Mouse (Mus musculus) heart, embryonic 14.5 days (tissue): Measurements from ENCODE around the gene Pcca. TPM values are rescaled to one million over a fixed set of nuclear protein-coding genes. Genes with fewer than 3 reads are reported as not detected.

Experiments
- ATAC-seq: fragments of 200-750 bp; cut with Nextera tagmentation; 2 replicates; pipeline ENCODE4 v1.8.0; 2017; ENCODE audit warnings: low read depth, moderate TSS enrichment; ENCODE audit not compliant: insufficient number of reproducible peaks, insufficient read depth, low FRiP score
- H3K27ac ChIP-seq, 2 experiments: fragments of 200-500 bp in 1 of 2; fragments of 300-500 bp in 1 of 2; sonication (generic) in 1 of 2; replicated peaks in 1 of 2; 2 replicates each; pipeline ENCODE4 v1.5.1; 2012 to 2014; ENCODE audit warnings: low read depth in 2 of 2, low read length in 2 of 2, control low read depth in 1 of 2, mild to moderate bottlenecking in 1 of 2, mixed read lengths in 1 of 2; ENCODE audit not compliant: control insufficient read depth in 1 of 2, insufficient read depth in 1 of 2
- H3K27me3 ChIP-seq: fragments of 300-500 bp; sonication (generic); 2 replicates; pipeline ENCODE4 v1.6.1; 2014; ENCODE audit warnings: mild to moderate bottlenecking, low read length, control low read depth; ENCODE audit not compliant: control insufficient read depth, insufficient read depth
- H3K36me3 ChIP-seq: fragments of 300-500 bp; sonication (generic); 2 replicates; pipeline ENCODE4 v1.6.1; 2014; ENCODE audit warnings: mild to moderate bottlenecking, control low read depth, low read length, mixed read lengths; ENCODE audit not compliant: control insufficient read depth, insufficient read depth
- H3K4me1 ChIP-seq, 2 experiments: fragments of 200-500 bp in 1 of 2; fragments of 300-500 bp in 1 of 2; sonication (generic) in 1 of 2; 2 replicates each; pipeline ENCODE4 v1.6.1; 2012 to 2014; ENCODE audit warnings: low read length in 2 of 2, control low read depth in 1 of 2, mixed read lengths in 1 of 2; ENCODE audit not compliant: control insufficient read depth in 2 of 2, insufficient read depth in 2 of 2
- H3K4me2 ChIP-seq: fragments of 300-500 bp; sonication (generic); 2 replicates; pipeline ENCODE4 v1.6.1; 2014; ENCODE audit warnings: mild to moderate bottlenecking, low read length
- H3K4me3 ChIP-seq, 2 experiments: fragments of 200-500 bp in 1 of 2; fragments of 300-500 bp in 1 of 2; sonication (generic) in 1 of 2; 2 replicates each; pipeline ENCODE4 v1.5.1; 2012 to 2014; ENCODE audit warnings: low read length in 2 of 2, mild to moderate bottlenecking in 2 of 2, control low read depth in 1 of 2, low read depth in 1 of 2, moderate library complexity in 1 of 2; ENCODE audit not compliant: control insufficient read depth in 1 of 2, insufficient read depth in 1 of 2
- H3K9ac ChIP-seq: fragments of 300-500 bp; sonication (generic); 2 replicates; pipeline ENCODE4 v1.6.1; 2014; ENCODE audit warnings: mild to moderate bottlenecking, low read length
- H3K9me3 ChIP-seq: fragments of 300-500 bp; sonication (generic); 2 replicates; pipeline ENCODE4 v1.6.1; 2016; ENCODE audit warnings: low read length, control low read depth; ENCODE audit not compliant: control insufficient read depth
- WGBS: fragments of 180-500 bp; shearing (Covaris S2); extraction: QIAGEN DNeasy Blood & Tissue Kit; methylation state at CpG from one replicate; pipeline ENCODE4 v1.1.7; 2014; 5-methylcytosine and 5-hydroxymethylcytosine counted together
- polyA plus RNA-seq: library from polyadenylated mRNA; unstranded; fragments of >200 nt; fragmentation: Nextera tagmentation; extraction: Ambion mirVana; gene quantifications from 2 replicates; pipeline ENCODE4 v1.2.1, GENCODE M21; 2014

Gene Pcca
- polyA plus RNA-seq, 1 experiment from 2014 or later: 28.9 TPM

DNA sequence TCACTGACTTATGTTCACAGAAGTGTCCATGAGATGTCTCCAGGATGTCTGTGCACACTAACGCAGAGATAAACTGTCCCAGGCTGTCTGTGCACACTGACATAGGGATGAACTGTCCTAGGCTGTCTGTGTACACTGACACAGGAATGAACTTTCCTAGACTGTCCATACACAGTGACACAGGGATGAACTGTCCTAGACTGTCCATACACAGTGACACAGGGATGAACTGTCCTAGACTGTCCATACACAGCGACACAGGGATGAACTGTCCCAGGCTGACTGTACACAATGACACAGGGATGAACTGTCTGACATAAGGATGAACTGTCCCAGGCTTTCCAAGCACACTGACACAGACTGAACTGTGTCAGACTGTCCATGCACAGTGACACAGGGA lies 291.3 kb downstream of the Pcca start:
- Histone ChIP-seq H3K27ac (no peak overlapping the region), H3K27me3 (no peaks in the 10 kb centered on the region), H3K4me3 (no peak overlapping the region), H3K4me2 (no peak overlapping the region), H3K4me1 (no peaks in the 10 kb centered on the region), H3K9ac (no peak overlapping the region), H3K36me3 (no peaks in the 10 kb centered on the region), H3K9me3 (no peaks in the 10 kb centered on the region)
- no peak for ATAC-seq
- 83% methylated on average over 2 of the region's 2 CpGs for WGBS

DNA sequence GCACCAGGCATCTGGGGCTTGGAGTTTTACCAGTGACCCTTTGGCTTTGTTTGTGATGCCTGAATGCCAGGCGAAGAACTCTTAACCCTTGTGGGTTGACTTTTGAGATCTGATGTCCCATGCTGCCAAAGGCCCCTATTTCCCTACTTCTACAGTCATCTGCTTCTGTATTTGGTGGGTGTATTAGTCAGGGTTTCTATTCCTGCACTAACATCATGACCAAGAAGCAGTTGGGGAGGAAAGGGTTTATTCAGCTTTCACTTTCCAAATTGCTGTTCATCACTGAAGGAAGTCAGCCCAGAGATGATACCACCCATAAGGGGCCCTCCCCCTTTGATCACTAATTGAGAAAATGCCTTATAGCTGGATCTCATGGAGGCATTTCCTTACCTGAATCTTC lies 296.3 kb downstream of the Pcca start:
- Histone ChIP-seq H3K9ac (no peak overlapping the region), H3K4me3 (no peak overlapping the region), H3K4me1 (no peaks in the 10 kb centered on the region), H3K36me3 (no peaks in the 10 kb centered on the region), H3K9me3 (no peaks in the 10 kb centered on the region), H3K27me3 (no peaks in the 10 kb centered on the region), H3K4me2 (no peak overlapping the region), H3K27ac (no peak overlapping the region)
- 88% methylated on average over 1 of the region's 1 CpGs for WGBS
- ATAC-seq: no peak

DNA sequence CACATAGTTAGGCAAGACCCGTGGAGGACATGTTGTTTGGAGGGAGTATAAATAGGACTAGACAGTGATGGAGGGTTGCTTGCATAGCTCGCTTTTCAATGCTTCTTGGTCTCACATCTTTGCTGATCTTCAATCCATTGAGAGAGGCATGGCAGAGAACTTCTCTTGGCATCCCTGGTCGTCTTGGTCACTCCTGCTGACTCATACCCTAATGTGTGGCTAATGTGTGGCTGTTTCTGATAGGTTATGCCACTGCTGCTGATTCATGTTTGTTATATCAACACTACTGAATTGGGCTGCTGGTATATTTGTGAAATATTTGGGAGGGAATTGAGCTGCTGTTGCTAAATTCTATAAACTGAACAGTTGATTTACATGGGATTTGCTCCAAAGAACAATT lies 299.5 kb downstream of the Pcca start:
- H3K4me3 ChIP-seq: no peak overlapping the region
- ATAC-seq: no peak
- H3K27me3 ChIP-seq: no peaks in the 10 kb centered on the region
- 79% methylated on average over 3 of the region's 3 CpGs for WGBS
- no peaks in the 10 kb centered on the region for H3K36me3 ChIP-seq
- H3K27ac ChIP-seq: no peak overlapping the region
- no peaks in the 10 kb centered on the region for H3K4me1 ChIP-seq
- no peak overlapping the region for H3K4me2 ChIP-seq
- H3K9me3 ChIP-seq: no peaks in the 10 kb centered on the region
- no peak overlapping the region for H3K9ac ChIP-seq

DNA sequence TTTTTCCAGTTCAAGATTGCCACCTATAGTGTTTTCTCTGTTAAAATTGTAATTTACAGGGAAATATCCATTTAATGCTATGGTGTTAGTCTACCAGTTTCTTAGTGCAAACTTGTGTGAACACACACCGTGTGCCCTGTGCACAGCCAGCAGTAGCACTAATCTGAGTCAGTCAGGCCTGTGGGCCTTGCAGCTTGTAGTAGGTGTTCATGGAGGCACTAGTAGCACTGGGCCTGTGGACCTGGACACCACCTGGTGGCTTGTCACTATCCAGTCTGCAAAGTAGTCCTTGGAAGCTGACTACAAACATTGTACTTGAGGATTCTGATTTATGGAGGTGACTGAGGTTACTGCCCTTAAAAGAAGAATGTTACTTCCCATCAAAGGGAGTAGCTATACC lies 300.6 kb downstream of the Pcca start:
- H3K4me1 ChIP-seq: no peaks in the 10 kb centered on the region
- no peak overlapping the region for H3K27ac ChIP-seq
- no peak for ATAC-seq
- H3K36me3 ChIP-seq: no peaks in the 10 kb centered on the region
- H3K27me3 ChIP-seq: no peaks in the 10 kb centered on the region
- 96% methylated on average over 1 of the region's 1 CpGs for WGBS
- H3K9ac ChIP-seq: no peak overlapping the region
- H3K4me2 ChIP-seq: no peak overlapping the region
- H3K9me3 ChIP-seq: no peaks in the 10 kb centered on the region
- no peak overlapping the region for H3K4me3 ChIP-seq

DNA sequence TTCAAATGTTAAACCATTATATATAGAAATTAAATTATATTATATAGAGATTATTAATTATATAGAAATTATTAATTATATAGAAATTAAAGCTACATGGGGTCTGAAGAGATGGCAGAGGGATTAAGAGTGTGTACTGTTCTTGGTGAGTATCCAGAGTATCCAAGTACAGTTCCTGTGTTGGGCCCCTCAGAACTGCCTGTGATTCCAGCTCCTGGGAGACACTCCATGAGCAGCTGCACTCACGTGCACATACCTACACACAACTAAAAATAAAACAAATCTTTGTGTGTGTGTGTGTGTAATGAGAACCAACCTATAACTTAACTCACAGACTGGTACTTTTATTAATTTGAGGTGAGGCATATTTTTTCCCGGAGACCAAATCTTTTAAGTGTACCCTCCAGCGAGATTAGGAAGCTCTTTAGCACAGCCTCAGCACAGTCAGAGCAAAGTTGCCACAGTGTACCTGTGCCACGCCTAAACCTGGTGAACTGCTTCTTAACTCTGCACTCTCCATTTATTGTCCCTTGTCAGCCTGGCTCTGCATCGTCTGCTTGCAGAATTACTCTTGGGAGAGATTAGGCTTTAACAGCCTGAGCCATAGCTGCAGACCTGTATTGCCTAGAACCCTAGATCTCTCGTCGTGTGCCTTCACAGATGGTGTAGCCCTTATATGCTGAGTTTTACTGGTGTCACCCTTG lies 301.5 kb downstream of the Pcca start:
- H3K4me2 ChIP-seq: no peak overlapping the region
- no peaks in the 10 kb centered on the region for H3K9me3 ChIP-seq
- H3K27me3 ChIP-seq: no peaks in the 10 kb centered on the region
- no peak overlapping the region for H3K4me3 ChIP-seq
- no peaks in the 10 kb centered on the region for H3K36me3 ChIP-seq
- no peaks in the 10 kb centered on the region for H3K4me1 ChIP-seq
- H3K9ac ChIP-seq: no peak overlapping the region
- 64% methylated on average over 7 of the region's 7 CpGs for WGBS
- no peak overlapping the region for H3K27ac ChIP-seq
- ATAC-seq: no peak

DNA sequence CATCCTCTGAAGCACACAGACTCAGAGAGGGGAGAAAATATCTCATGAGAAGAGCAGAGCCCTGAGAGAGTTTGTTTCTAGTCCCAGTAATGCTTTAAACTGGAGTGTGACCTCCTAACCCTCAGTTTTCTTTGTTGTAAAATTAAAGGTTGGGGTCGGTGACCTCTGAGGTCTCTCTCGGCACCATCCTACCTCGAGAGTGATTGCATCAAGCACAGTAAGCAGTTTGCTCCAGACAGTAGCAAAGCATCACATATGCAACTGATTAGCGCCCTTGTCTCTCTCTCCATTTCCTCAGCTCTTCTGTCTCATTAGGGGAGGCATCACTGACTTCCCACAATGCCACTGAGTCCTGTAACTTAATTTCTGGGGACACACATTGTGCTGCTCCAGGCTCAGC lies 302.1 kb downstream of the Pcca start:
- H3K27me3 ChIP-seq: no peaks in the 10 kb centered on the region
- no peak overlapping the region for H3K9ac ChIP-seq
- ATAC-seq: no peak
- no peaks in the 10 kb centered on the region for H3K36me3 ChIP-seq
- no peaks in the 10 kb centered on the region for H3K4me1 ChIP-seq
- H3K4me2 ChIP-seq: no peak overlapping the region
- no peak overlapping the region for H3K4me3 ChIP-seq
- H3K9me3 ChIP-seq: no peaks in the 10 kb centered on the region
- H3K27ac ChIP-seq: no peak overlapping the region
- 53% methylated on average over 4 of the region's 4 CpGs for WGBS

DNA sequence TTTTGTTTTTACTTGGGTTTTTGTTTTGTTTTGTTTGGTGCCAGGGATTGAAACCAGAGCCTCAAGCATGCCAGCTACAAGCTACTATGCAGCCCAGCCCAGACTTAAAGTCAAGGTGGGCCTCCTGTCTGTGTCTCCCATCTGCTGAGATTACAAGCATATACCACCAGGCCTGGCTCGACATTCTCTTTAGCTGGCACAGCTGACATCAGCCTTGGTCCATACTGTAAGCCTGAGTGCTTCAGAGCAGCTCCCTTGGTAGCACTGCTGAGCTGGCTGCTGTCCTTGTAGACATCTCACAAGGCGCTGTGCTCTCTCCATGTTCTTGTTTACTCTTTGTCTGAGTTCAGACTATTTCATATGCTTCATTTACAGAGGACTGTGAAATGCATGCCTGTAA lies 302.9 kb downstream of the Pcca start:
- Histone ChIP-seq H3K4me2 (no peak overlapping the region), H3K36me3 (no peaks in the 10 kb centered on the region), H3K9ac (no peak overlapping the region), H3K27me3 (no peaks in the 10 kb centered on the region), H3K9me3 (no peaks in the 10 kb centered on the region), H3K4me1 (no peaks in the 10 kb centered on the region), H3K27ac (no peak overlapping the region), H3K4me3 (no peak overlapping the region)
- 77% methylated on average over 2 of the region's 2 CpGs for WGBS
- ATAC-seq: no peak

DNA sequence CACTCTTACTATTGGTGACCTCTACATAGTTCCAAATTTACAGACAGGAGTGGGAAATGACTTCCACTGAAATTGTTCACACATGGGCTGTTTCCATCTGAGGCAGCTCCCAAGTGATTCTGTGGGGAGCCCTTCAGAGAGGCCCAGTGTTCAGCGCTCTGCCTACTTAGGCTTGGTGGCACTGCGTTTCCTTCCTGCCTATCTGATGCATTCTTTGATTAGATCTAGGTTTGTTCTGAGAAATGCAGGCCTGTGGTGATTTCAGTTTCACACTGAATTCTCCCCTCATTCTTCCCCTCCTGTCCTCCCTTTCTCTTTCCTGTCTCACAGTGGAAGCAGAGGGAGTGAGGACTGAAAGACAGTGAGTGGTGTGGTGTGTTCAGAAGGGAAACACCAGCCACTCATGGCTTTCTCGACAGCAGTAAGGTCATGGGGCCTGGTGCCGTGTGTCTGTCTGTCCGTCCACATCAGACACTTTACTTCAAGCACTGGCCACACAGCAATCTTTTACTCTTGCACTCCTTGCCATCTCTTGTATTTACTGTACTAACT lies 318.5 kb downstream of the Pcca start:
- no peak overlapping the region for H3K9ac ChIP-seq
- no peak for ATAC-seq
- no peak overlapping the region for H3K27ac ChIP-seq
- H3K27me3 ChIP-seq: no peaks in the 10 kb centered on the region
- no peaks in the 10 kb centered on the region for H3K9me3 ChIP-seq
- no peaks in the 10 kb centered on the region for H3K36me3 ChIP-seq
- 66% methylated on average over 5 of the region's 5 CpGs for WGBS
- H3K4me2 ChIP-seq: no peak overlapping the region
- no peaks in the 10 kb centered on the region for H3K4me1 ChIP-seq
- H3K4me3 ChIP-seq: no peak overlapping the region
